In genomic region chr6:141488619-141489018, GRCm38 (mm10) we compare ENCODE assay signal across 9 mouse cellular contexts. TPM values are rescaled to one million over a fixed set of nuclear protein-coding genes. Genes with fewer than 3 reads are reported as not detected.
DNase-seq lines count a peak whose midpoint lies in the region; ATAC-seq and TF ChIP-seq lines count a peak whose summit lies in the region.
"Had no signal": no experiment of that assay in that cellular context is flagged by ENCODE, and none has a peak within 500 bp of the region (broad histone marks: within the 10 kb centered on the region; RNA-seq: fewer than 3 reads in every experiment).

No protein-coding gene starts in this region.

- WGBS in kidney, embryonic 16.5 days: 21% methylated on average over 11 of the region's 11 CpGs
- WGBS in olfactory bulb, adult 2 months: 23% methylated on average over 11 of the region's 11 CpGs

- no peak for ATAC-seq in kidney, embryonic 16.5 days (ENCODE audit: low FRiP score, low TSS enrichment)
- no peak for ATAC-seq in Patski
- ATAC-seq in monocyte, adult 5-6 weeks (replicated peaks; ENCODE audit: insufficient number of reproducible peaks, low FRiP score, low TSS enrichment, poor library complexity, severe bottlenecking): no peak

- no peak overlapping the region for H3K4me3 ChIP-seq in kidney, embryonic 16.5 days (ENCODE audit: low read length)
- H3K4me3 ChIP-seq in left cerebral cortex, adult 2 months: no peak overlapping the region
- no peak overlapping the region for H3K4me3 ChIP-seq in olfactory bulb, adult 2 months (ENCODE audit: insufficient read depth, low read depth, low read length)
- H3K4me3 ChIP-seq: embryonic facial prominence, embryonic 12.5 days had no signal

- no peak for TF ChIP-seq POLR2A in olfactory bulb, adult 2 months (IDR thresholded peaks at IDR 0.05; ENCODE audit: insufficient read depth, low read depth, low read length)

- H3K36me3 ChIP-seq in kidney, embryonic 16.5 days (ENCODE audit: insufficient read depth, low read length): no peaks in the 10 kb centered on the region

- H3K4me2 ChIP-seq in kidney, embryonic 16.5 days (replicated peaks; ENCODE audit: low read depth, low read length): no peak overlapping the region
- H3K4me2 ChIP-seq: embryonic facial prominence, embryonic 12.5 days had no signal

- in situ Hi-C loops in Patski (cut with MboI; ENCODE audit: low pct_unique_long_range_greater_than_20kb): loop anchor here (10.0 to 25.0 kb wide), 3 partner anchors 699 to 1024 kb away; partner anchors contain the start of genes Ldhb and Pyroxd1

- H3K27ac ChIP-seq in kidney, embryonic 16.5 days (ENCODE audit: low read length): no peak overlapping the region
- H3K27ac ChIP-seq in left cerebral cortex, adult 2 months: no peak overlapping the region
- H3K27ac ChIP-seq in olfactory bulb, adult 2 months (ENCODE audit: insufficient read depth, low read depth, low read length): no peak overlapping the region
- H3K27ac ChIP-seq: embryonic facial prominence, embryonic 12.5 days had no signal

- peaks cover 8% of the 10 kb centered on the region for H3K4me1 ChIP-seq in kidney, embryonic 16.5 days (ENCODE audit: insufficient read depth, low read length)
- no peaks in the 10 kb centered on the region; the same call in 1 of the 2 replicates for H3K4me1 ChIP-seq in olfactory bulb, adult 2 months (ENCODE audit: control insufficient read depth, insufficient read depth, low read length)
- H3K4me1 ChIP-seq: embryonic facial prominence, embryonic 12.5 days had no signal

- peak; percentile 70 for TF ChIP-seq CTCF in Patski (IDR thresholded peaks at IDR 0.05)
- peak; percentile 78 for TF ChIP-seq CTCF in left cerebral cortex, adult 2 months (IDR thresholded peaks at IDR 0.05)
- TF ChIP-seq CTCF in olfactory bulb, adult 2 months (IDR thresholded peaks at IDR 0.05; ENCODE audit: insufficient read depth, low read depth, low read length): 0 out of 2 replicates have a peak, but pooled peaks have one; percentile 25

- intact Hi-C loops in gastrocnemius, postnatal 14 days (cut with DNase I; ENCODE audit: low total_unique reads): no loop called here
- intact Hi-C loops in left cerebral cortex, adult 2 months (cut with DNase I): loop anchor here (5.0 to 10.0 kb wide), 4 partner anchors 309 to 1029 kb away; partner anchors contain the start of gene Pyroxd1

- DNase-seq in kidney, adult 11 months: peak; percentile 11
- DNase-seq in Patski (ENCODE audit: low read depth, low spot score): no peak
- DNase-seq in cerebellum, postnatal 10 days: peak; percentile 74 to 81
- DNase-seq in gastrocnemius, postnatal 14 days: peak; percentile 31
- DNase-seq in left cerebral cortex, adult 2 months (ENCODE audit: extremely low spot score in 1 of 2, low spot score in 2 of 2): peak; percentile 23 to 35

- H3K9me3 ChIP-seq in kidney, embryonic 16.5 days (ENCODE audit: low read length): no peaks in the 10 kb centered on the region
- H3K9me3 ChIP-seq: embryonic facial prominence, embryonic 12.5 days had no signal

- H3K27me3 ChIP-seq in kidney, embryonic 16.5 days (ENCODE audit: insufficient read depth, low read length): no peaks in the 10 kb centered on the region
- peaks cover 5% of the 10 kb centered on the region for H3K27me3 ChIP-seq in Patski
- H3K27me3 ChIP-seq: embryonic facial prominence, embryonic 12.5 days had no signal

- POLR2A ChIA-PET in Patski (lab: Charles Lee): no interaction called here

- CTCF ChIA-PET in Patski (lab: Charles Lee): no interaction called here

- H3K9ac ChIP-seq in kidney, embryonic 16.5 days (replicated peaks; ENCODE audit: low read length): no peak overlapping the region
- H3K9ac ChIP-seq: embryonic facial prominence, embryonic 12.5 days had no signal

RNA-seq across cellular contexts. Expression of gene Slco1c1, which starts 35.5 kb away (rescaled TPM):
- 0.21 TPM in 1 of 2 replicates, not detected in the other for polyA plus RNA-seq in kidney, embryonic 16.5 days (2015; fragmentation: Nextera tagmentation; extraction: Ambion mirVana)
- polyA plus RNA-seq in Patski (2021): not detected
- total RNA-seq in gastrocnemius, postnatal 14 days (2021): under 1 TPM; 0.08 to 0.11 TPM
- 10 to 100 TPM; 49.5 to 55.0 TPM for total RNA-seq in left cerebral cortex, adult 2 months (2021)
- polyA plus RNA-seq in olfactory bulb, adult 2 months (2012; ENCODE audit: insufficient read depth, insufficient read length, low replicate concordance, missing spikeins): not detected in 2 replicates
- not detected in 3 replicates for total RNA-seq in monocyte, adult 5-6 weeks (2017)

Comparison
In these comparisons a context has a peak if more than half of its experiments do, and no peak if none do; other contexts are left out.
1. CTCF ChIP-seq: peak in every context shown above with its lines; median percentile 78 in left cerebral cortex, adult 2 months; 70 in Patski; 25 in olfactory bulb, adult 2 months.
2. RNA of gene Slco1c1, which starts 35.5 kb away (total RNA-seq): 49.5 to 55.0 TPM in left cerebral cortex, adult 2 months; 0.08 to 0.11 TPM in gastrocnemius, postnatal 14 days and not detected in monocyte, adult 5-6 weeks; every median in the first group is over 10 times any median in the second.